Mouse (Mus musculus): Measurements from ENCODE around the gene Olfr47.
"Not testable (repeated sequence)": the region's sequence is repeated elsewhere in the genome, so short reads cannot be mapped to it uniquely, and the experiment has no call there.

Gene Olfr47

DNA sequence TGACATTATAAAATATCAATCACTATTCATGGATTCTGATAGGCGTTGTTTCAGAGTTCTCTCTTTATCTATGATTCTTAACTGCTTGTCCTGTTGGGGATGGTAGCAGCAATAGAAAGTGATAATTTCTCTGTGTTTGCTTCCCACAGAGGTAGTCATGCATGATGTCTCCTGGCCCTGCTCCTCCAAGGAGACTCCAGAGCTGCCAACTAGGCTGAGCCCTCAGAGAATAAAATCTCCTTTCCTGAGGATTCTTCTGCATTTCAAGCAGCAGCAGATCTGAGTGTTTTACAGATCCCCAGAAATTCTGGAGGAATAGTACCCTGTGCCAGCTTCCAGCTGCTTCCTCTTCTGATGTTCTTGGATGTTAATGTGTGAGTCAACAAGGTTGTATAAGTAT is at the start of gene Olfr47:
TSS of gene Olfr47 (plus strand) at position 275 of the 400 bp plus-strand sequence.
- not testable (repeated sequence) for DNase-seq

DNA sequence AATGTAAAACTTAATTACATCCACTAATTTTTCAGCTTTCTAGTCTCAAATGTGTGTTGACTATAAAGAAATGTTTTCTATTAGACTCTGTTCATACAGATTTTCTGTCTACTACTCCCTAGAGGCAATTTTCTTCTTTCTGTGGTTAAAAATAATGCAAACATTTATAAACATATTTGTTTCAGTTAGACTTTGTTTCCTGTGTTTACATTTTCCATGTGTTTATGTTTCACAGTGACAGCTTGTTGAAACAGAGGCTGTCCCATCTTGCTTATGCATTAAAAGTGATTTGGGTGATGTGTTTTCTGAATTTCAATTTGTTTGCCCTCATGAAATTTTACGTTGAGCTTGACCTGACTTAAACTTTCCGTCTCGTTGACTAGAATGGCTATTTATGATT is 40.3 kb upstream of the Olfr47 start:
- no peak for DNase-seq

DNA sequence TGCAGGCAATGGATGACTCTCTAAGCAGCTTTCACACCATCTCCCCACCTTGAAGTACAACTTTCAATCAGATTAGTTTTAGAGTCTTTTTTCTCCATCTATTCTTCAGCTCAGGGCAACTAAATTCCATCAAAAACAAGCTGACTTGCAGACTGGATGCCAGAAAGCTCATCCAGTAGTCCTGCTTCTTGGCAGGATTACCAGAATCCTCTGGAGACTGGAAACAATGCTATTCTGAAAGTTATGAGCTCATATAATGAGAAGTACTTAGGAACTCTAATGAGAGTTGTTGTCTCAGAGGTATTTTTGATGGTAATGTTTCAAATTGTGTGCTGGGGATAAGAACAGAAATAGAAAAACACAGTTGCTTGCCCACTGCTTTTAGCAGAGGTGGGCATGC is 34.5 kb upstream of the Olfr47 start, which contains the start of gene Olfr435:
TSS of gene Olfr435 (plus strand) at position 366 of the 400 bp plus-strand sequence.
- no peak for DNase-seq

DNA sequence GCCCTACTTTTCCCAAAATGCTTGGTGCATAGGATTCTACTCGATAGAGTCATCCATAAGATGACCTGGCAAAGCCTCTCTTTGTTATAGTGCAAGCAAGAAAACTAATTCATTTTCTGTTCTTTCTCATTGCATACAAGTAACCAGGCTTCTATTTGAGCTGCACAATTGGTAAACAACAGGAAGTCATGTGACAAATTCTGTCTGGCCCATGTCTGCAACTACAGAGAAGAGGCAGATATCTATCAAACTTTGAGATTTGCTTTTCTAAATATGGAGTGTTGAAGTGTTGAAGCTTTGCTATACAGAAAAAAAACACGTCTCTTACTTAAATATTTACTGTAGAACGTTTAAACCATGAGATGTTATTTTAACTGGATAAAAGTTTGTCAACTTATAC is 33.2 kb upstream of the Olfr47 start:
- no peak for DNase-seq

DNA sequence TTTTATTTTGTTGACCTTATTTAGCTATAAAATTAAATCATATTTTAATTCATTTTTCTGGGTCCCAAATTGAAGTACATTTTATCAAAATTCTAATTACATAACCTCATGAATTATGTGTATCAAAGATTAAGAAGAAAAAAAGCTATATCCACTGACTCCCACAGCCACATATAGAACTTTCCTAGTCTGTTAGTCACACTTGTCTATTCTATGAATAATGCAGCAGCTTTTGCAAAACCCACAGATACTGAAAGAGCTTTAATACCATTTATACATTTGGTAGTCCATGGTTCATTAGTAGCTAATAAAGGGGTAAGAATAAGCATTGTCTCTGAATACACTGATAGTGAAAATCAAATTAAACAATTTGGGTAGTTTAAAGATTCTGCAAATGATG is 28.5 kb upstream of the Olfr47 start:
- DNase-seq, result no peak

DNA sequence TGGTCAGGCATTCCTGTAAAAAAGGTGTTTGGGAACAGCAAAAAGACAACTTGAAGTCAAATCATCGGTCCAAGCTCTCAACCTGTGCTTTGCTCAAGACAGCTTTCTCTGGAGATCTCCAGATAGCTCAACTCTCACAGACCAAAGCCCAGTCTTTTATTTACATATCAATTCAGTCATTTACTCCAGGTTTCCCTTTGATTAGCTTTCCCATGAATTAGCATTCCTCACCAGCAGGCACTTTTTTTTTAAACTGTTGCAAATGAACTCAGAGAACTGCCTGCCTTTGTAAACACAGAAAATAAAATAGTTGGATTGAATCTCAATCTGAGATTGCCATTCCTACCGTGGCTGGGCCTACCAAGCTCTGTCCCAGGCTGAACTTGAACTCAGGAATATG is 26.0 kb upstream of the Olfr47 start:
- no peak for DNase-seq

DNA sequence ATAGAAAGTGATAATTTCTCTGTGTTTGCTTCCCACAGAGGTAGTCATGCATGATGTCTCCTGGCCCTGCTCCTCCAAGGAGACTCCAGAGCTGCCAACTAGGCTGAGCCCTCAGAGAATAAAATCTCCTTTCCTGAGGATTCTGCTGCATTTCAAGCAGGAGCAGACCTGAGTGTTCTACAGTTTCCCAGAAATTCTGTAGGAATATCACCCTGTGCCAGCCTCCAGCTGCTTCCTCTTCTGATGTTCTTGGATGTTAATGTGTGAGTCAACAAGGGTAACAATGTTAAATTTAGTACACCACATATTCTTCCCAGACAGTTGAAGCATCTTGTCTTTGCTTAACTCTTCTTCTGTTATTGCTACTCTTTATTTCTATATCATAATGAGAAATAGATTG is 18.5 kb upstream of the Olfr47 start, which contains the start of gene Olfr434:
TSS of gene Olfr434 (plus strand) at position 149 of the 400 bp plus-strand sequence.
- DNase-seq, result not testable (repeated sequence)

DNA sequence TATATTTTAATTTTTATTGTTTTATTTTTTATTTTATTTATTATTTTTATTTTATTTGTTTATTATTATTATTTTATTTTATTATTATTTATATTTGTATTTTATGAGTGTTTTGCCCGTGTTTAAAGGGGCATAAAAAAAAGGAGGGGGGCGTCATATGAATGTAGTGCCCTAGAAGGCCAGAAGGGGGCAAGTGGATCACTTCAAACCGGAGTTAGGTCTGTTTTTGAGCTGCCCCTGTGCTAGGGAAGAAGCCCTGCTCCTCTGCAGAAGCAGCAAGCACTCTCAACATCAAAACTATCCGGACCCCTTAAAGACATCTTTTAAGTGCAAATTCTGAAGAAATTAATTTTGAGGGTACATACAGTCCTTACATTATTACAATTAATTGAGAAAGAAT is 10.7 kb downstream of the Olfr47 start:
- no peak for DNase-seq

DNA sequence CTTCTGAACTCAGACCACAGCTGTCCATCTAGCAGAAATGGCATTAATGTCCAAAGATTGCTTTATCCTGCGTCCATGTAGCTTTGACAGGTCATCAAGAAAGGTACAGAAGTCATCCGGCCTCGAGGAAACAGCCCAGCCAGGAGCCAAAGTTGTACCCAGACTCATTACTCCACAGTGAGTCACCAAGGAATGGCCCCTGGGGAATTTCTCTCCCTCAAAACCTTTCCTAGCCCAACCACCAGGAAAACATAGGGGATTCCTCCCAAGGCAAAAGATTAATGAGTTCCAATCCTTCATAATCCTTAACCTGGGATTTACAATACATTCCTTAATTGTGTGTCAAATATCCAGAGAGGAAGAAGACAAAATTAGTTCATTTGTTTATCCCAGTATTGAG is 16.1 kb downstream of the Olfr47 start:
- no peak for DNase-seq

DNA sequence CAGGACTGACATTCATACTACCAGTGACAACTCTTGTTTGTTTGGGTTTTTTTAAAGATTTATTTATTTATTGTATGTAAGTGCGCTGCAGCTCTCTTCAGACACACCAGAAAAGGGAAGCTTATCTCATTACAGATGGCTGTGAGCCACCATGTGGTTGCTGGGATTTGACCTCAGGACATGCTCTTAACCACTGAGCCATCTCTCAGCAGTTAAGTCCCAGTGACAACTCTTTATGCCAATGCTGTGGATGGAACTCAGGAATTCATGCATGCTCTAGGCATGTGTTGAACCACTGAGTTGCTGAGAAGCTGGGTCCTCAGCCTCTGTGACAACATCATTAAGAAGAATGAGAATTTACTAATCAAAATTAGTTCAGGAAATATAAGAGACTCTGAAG is 21.7 kb downstream of the Olfr47 start:
- no peak for DNase-seq

DNA sequence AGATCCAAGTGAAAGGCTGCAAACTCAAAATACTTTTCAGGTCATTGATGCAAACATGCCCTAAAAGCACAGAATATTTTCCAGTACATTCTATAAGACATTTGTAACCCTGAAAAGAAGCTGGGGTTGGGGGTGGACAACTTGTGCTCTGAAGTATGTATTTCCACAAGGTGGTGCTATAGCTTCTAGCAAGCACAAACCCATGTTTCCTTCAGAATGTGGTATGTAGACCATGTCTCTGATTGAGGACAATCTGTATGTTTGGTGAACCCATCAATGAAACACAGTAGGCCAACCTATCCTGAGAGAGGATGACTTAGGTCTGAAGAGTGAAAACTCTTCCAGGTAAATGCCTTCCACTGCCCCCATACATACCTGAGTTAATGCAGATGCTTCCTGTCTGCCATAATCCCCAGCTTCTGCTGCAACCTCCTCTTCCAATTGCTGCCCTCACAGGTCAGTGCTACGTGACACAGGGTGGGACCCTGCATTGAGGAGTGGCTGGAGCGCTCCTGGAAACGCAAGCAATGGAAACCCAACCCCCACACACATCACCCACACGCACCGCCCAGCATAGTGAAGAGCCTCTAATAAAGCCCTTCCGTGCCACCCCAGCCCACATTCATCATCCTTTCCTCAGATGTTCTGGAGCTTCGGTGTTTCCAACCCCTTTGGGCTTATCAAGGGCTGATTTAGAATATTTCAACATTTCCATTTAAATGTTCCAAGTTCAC is 23.0 kb downstream of the Olfr47 start:
- no peak for DNase-seq

DNA sequence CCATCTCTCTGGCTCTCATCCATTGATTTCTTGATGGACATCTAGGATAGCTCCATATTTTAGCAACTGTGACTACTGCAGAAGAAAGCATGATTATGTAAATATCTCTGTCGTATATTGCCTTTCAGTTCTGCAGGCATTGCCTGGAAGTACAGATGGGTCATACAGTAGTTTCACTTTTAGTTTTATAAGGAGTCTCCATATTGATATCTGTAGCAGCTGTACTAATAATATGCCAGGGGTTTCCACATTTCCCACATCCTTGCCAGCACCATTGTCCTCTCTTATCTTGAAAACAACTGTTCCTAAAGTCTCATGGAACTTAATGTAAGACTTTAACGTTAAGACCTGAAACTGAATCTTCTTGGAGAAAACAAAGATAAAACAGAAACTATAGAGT is 29.4 kb downstream of the Olfr47 start:
- peak; percentile 76 for DNase-seq

DNA sequence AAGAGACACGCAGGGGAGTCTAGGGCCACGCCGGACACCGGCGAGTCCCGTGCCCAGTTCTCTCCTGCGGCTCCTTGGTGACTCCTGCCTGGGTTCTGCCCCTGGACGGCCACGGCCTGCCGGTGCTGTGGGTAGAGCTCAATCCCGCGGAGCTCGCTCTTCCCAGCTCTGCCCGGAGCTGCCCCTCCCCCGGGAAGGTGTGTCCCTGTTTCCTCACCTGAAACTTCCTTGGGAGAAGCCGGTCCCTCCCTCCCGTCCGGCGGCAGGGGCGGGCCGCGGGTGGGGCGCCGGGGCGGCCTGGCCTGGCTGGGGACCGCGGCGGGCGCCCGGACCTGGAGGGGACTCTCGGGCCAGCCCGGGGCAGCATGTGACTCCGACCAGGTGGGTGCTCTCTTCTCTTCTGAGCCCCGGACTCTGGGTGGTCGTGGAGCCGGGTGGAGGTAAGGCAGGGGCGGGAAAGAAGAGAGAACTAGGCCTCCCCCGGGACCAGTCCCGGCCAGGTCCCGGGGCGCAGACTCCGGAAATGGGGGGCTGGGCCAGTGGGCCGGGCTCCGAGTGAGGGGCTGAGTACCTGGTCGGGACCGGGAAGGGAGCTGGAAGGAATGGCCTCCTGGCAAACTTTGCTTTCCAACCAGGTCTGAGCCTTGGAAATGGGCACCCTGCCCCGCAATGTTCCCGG is 34.2 kb downstream of the Olfr47 start, which contains the start of gene Arhgef5:
TSS of gene Arhgef5 (plus strand) at position 220 of the 679 bp plus-strand sequence.
- DNase-seq, result peak; percentile 97

DNA sequence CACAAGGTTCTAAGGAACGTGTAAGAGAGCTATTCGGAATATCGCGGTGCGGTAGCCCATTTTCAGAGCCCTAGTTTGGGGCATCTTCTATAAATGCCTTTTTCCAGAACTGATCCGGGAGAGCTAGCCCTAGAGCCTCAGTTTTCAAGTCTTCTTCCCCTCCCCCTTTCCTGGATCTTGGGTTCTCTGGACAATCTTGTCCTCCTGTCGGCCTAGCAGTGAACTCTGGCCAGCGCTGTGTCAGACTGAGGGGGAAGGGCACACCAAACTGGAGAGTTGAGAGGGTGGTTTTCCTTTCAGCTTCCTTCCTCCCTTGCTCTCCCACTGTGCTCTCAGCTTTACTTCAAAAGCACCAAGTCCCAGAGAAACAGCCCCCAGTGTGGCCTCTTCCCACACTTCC is 35.0 kb downstream of the Olfr47 start:
- peak; percentile 94 for DNase-seq

DNA sequence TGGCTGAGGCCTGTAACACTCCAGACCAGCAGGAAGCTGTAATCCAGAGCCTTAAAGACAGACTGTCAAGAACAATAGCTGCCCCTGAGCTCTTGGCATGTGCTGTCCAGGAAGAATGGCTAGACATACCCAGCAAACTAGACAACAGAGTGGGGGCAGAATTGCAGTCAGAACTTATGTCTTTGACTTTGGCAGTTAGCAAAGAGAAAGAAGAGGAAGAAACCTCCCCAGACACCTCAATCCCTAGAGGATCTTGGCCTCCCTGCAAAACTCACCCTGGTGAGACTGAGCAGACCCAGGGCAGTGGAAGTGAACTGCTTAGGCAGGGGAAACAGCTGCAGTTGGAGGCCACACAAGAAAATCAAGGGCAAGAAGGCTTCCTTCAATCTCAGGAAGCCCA is 41.3 kb downstream of the Olfr47 start:
- DNase-seq, result peak; percentile 95

DNA sequence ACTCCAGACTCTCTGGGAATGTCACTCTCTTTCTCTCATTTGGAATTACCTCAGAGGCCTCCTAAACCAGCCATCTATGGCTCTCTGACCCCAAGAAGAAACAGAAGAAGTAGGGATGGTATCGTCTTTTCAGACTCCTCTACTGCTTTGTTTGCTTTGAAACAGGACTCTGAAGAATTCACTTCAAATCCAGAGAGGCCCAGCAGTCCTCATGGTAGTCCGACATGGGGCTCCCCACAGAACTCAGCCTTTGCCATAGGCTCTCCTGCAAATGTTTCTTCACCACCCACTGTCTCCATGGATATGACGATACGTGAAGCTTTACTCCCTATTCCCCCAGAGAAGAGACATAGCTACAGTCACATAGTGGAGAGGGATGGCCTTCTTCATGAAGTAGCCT is 42.8 kb downstream of the Olfr47 start:
- DNase-seq, result no peak

DNA sequence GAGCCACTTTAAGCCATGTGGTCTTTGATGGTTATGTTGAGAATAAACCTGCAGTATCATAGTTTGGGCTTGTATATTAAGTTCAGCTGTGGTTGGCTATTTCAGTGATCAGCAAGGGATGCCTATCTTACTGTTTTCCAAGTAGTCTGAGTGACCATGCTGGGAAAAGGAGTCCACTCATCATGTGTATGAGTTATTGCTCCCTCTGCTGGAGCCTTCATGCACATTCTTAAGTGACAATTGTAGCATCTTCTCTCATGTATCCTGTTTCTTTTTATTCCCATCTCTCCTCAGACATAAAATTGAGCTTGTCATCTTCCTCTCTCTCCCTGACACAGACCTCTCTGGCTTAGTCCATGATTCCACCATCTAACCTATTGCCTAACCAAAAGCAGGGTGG is 46.9 kb downstream of the Olfr47 start:
- no peak for DNase-seq

DNA sequence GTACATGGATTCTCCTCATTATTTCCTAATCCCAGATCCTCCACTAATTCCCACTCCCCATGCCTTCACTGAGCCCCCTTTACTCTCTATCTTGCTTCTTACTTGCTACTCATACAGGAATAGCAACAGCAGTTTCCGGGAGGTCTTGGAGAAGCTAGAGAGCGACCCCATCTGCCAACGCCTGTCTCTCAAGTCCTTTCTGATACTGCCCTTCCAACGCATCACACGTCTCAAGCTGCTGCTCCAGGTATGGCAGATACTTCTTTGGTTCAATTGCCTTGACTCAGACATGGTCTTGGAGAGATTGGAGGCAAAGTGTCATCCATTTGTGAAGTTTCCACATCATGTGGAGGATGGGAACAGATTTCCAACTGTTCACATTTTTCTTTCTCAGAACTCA is 49.2 kb downstream of the Olfr47 start:
- peak; percentile 84 for DNase-seq
